Mouse (Mus musculus) G1E (cell line): Measurements from ENCODE around the gene 2310009B15Rik. TPM values are rescaled to one million over a fixed set of nuclear protein-coding genes. Genes with fewer than 3 reads are reported as not detected.

Experiments
- ATAC-seq: 2 replicates; pipeline ENCODE4 v1.8.0; 2016; ENCODE audit warnings: mild to moderate bottlenecking; ENCODE audit not compliant: insufficient number of reproducible peaks, poor library complexity, low FRiP score, severe bottlenecking; ENCODE audit errors: extremely low read depth
- DNase-seq: peaks from one replicate; pipeline ENCODE4 v3.0.0; 2012; ENCODE audit warnings: low spot score
- H3K27me3 ChIP-seq: 2 replicates; pipeline ENCODE4 v1.6.1; 2012; ENCODE audit warnings: mild to moderate bottlenecking, low read length, inconsistent platforms; ENCODE audit not compliant: insufficient read depth
- H3K36me3 ChIP-seq: replicated peaks from 2 replicates; pipeline ENCODE3; 2012; ENCODE audit warnings: mild to moderate bottlenecking, inconsistent platforms
- H3K4me1 ChIP-seq: 2 replicates; pipeline ENCODE4 v1.6.1; 2012; ENCODE audit warnings: low read depth, low read length, inconsistent platforms, mixed read lengths; ENCODE audit not compliant: insufficient read depth
- H3K4me3 ChIP-seq: 2 replicates; pipeline ENCODE4 v1.5.1; 2012; ENCODE audit warnings: low read depth, mild to moderate bottlenecking, inconsistent platforms, low read length, moderate library complexity, mixed read lengths
- H3K9me3 ChIP-seq: replicated peaks from 2 replicates; pipeline ENCODE4 v1.6.1; 2012; ENCODE audit warnings: inconsistent platforms
- CTCF ChIP-seq: IDR thresholded peaks from 2 replicates; pipeline ENCODE4 v1.5.1; 2012; ENCODE audit warnings: low read depth, low read length, inconsistent platforms, mixed read lengths
- GATA1 ChIP-seq: IDR thresholded peaks from 2 replicates; pipeline ENCODE4 v1.6.1; 2012; ENCODE audit warnings: borderline replicate concordance, low read length, inconsistent platforms, mixed read lengths
- GATA2 ChIP-seq: IDR thresholded peaks from 2 replicates; pipeline ENCODE4 v1.6.1; 2012; ENCODE audit warnings: low read depth, low read length, inconsistent platforms, borderline replicate concordance
- POLR2AphosphoS5 ChIP-seq: IDR thresholded peaks from 2 replicates; pipeline ENCODE4 v1.6.1; 2012; ENCODE audit warnings: low read depth, low read length, inconsistent platforms; ENCODE audit not compliant: insufficient replicate concordance
- TAL1 ChIP-seq: conservative IDR thresholded peaks from 2 replicates; pipeline ENCODE4 v1.6.1; 2012; ENCODE audit warnings: low read depth, low read length, inconsistent platforms, mixed read lengths
- polyA plus RNA-seq: library from polyadenylated mRNA; stranded (reverse); fragments of >175 nt; gene quantifications from 2 replicates; pipeline ENCODE4 v1.2.3, GENCODE M21; 2012
- total RNA-seq, 2 experiments: library from RNA; stranded (forward) in 1 of 2; stranded (reverse) in 1 of 2; fragments of 200-1000 nt in 1 of 2; fragments of >200 nt in 1 of 2; fragmentation: Nextera tagmentation in 1 of 2; gene quantifications; 2 replicates each; pipeline ENCODE4 v1.2.3; 2014 to 2017

The 2310009B15Rik gene
- total and polyA plus RNA-seq, 3 experiments: 41.8 to 58.5 (median 41.8) TPM

- DNase-seq (peak; percentile 50), ATAC-seq (peak; percentile 35)
- Histone ChIP-seq H3K4me1 (peaks cover 40% of the 10 kb centered on the region), H3K27me3 (peaks cover 94% of the 10 kb centered on the region), H3K36me3 (no peaks in the 10 kb centered on the region), H3K9me3 (no peaks in the 10 kb centered on the region), H3K4me3 (peak overlapping the region; percentile 71)
- TF ChIP-seq GATA1: no peak
- TF ChIP-seq CTCF: no peak
- TF ChIP-seq POLR2AphosphoS5: no peak
- TF ChIP-seq TAL1: no peak
- no peak for TF ChIP-seq GATA2
These were observed 13.1 kb downstream of the 2310009B15Rik start for GRCm38 (mm10) chr1:138843361-138844091.

- no peak for DNase-seq
- H3K4me1 ChIP-seq: peaks cover 38% of the 10 kb centered on the region
- H3K27me3 ChIP-seq: peaks cover 94% of the 10 kb centered on the region
- no peaks in the 10 kb centered on the region for H3K36me3 ChIP-seq
- no peak for TF ChIP-seq POLR2AphosphoS5
- no peak for TF ChIP-seq GATA1
- no peak for TF ChIP-seq TAL1
- TF ChIP-seq CTCF: no peak
- no peak for TF ChIP-seq GATA2
- H3K9me3 ChIP-seq: no peaks in the 10 kb centered on the region
- no peak for ATAC-seq
- no peak overlapping the region for H3K4me3 ChIP-seq
These were observed 13.9 kb downstream of the 2310009B15Rik start for GRCm38 (mm10) chr1:138842756-138843155.

- Histone ChIP-seq H3K36me3 (no peaks in the 10 kb centered on the region), H3K9me3 (no peaks in the 10 kb centered on the region), H3K4me3 (no peak overlapping the region; the same call in 1 of the 2 replicates), H3K4me1 (peaks cover 40% of the 10 kb centered on the region), H3K27me3 (peaks cover 96% of the 10 kb centered on the region)
- TF ChIP-seq POLR2AphosphoS5 (no peak), TAL1 (no peak), GATA1 (no peak), GATA2 (no peak), CTCF (no peak)
- DNase-seq: no peak
- ATAC-seq: no peak
These were observed 14.3 kb downstream of the 2310009B15Rik start for GRCm38 (mm10) chr1:138842315-138842714.

- H3K4me3 ChIP-seq: peak overlapping the region; percentile 21; the same call in 1 of the 2 replicates
- no peaks in the 10 kb centered on the region for H3K9me3 ChIP-seq
- no peaks in the 10 kb centered on the region for H3K36me3 ChIP-seq
- H3K27me3 ChIP-seq: peaks cover 96% of the 10 kb centered on the region
- ATAC-seq (no peak), DNase-seq (no peak)
- no peak for TF ChIP-seq GATA2
- TF ChIP-seq GATA1: no peak
- TF ChIP-seq POLR2AphosphoS5: no peak
- TF ChIP-seq CTCF: no peak
- no peak for TF ChIP-seq TAL1
- peaks cover 38% of the 10 kb centered on the region for H3K4me1 ChIP-seq
These were observed 15.2 kb downstream of the 2310009B15Rik start for GRCm38 (mm10) chr1:138841306-138842095.

- peaks cover 38% of the 10 kb centered on the region for H3K4me1 ChIP-seq
These were observed 16.0 kb downstream of the 2310009B15Rik start for GRCm38 (mm10) chr1:138840440-138841305.

More at GRCm38 (mm10) chr1:138840440-138841305, 16.0 kb downstream of the 2310009B15Rik start:
- DNase-seq (no peak), ATAC-seq (no peak)
- H3K36me3 ChIP-seq: no peaks in the 10 kb centered on the region
- peaks cover 94% of the 10 kb centered on the region for H3K27me3 ChIP-seq
- H3K4me3 ChIP-seq: no peak overlapping the region
- no peaks in the 10 kb centered on the region for H3K9me3 ChIP-seq
- TF ChIP-seq TAL1 (no peak), GATA1 (no peak), CTCF (no peak), GATA2 (no peak), POLR2AphosphoS5 (no peak)
